Mouse (Mus musculus): ENCODE measurements around the gene 4932438A13Rik. TPM values are rescaled to one million over a fixed set of nuclear protein-coding genes. Genes with fewer than 3 reads are reported as not detected.

The 4932438A13Rik gene
- polyA plus RNA-seq (2014; fragmentation: Illumina TruSeq; extraction: RNeasy Lipid Tissue Mini Kit (QIAGEN cat#74804); ENCODE audit: low read depth, low replicate concordance): 27.0 TPM

DNA sequence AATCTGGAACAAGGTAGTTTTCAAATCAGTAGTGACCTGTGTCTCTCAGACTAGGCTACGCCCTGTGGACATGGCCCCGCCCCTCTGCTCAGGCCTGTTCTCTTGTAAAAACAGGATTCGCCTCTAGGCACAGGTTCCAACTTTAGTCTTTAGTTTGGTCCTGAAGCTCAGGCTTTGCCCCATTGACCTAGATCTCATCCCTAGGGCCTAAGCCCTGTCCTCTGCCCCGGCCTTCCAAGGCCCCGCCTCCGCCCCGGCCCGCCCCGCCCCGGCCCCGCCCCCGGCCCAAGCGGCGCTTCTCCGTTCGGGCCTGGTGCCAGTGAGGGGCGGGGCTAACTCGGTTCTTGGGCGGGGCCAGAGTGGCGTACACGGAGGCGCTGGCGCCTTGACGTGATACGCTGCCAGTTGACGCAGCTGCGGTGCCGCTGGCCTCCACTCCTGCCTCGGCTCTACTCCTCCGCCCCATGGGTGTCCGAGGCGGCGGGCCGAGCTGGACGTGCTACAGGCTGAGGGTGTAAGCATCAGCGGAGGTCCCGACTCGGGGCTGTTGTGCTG is at the start of gene 4932438A13Rik:
4932438A13Rik (plus strand) TSS at position 384 of the 555 bp plus-strand sequence.

DNA sequence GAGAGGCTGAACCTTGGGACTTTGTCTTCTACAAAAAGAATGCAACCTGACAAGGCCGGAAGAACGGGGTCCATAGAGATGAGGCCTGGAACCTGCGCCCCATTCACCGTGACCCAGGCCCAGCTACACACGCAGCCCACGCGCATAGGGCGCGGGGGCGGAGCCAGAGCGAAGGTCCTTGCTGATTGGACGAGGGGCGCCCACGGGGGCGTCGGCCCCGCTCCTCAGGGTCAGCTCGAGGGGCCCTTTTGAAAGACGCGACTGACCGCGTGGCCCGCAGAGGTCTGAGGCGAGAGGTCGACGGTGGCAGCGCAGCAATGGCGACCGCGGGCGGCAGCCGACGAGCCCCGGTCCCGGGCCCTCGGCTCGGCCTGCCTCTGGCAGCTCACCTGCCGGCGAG is 200.5 kb downstream of the 4932438A13Rik start, which contains the start of gene Adad1:
Adad1 (plus strand) TSS at position 122 of the 400 bp plus-strand sequence.

Other genes starting within 250 kb of the 4932438A13Rik start
- 9.7 TPM for gene Bbs7, start 249.6 kb upstream of the 4932438A13Rik start, polyA plus RNA-seq (2014; fragmentation: Illumina TruSeq; extraction: RNeasy Lipid Tissue Mini Kit (QIAGEN cat#74804); ENCODE audit: low read depth, low replicate concordance)
- gene Trpc3, start 172.9 kb upstream of the 4932438A13Rik start, polyA plus RNA-seq (2014; fragmentation: Illumina TruSeq; extraction: RNeasy Lipid Tissue Mini Kit (QIAGEN cat#74804); ENCODE audit: low read depth, low replicate concordance): 7.9 TPM
- gene Adad1, start 200.4 kb downstream of the 4932438A13Rik start, polyA plus RNA-seq (2014; fragmentation: Illumina TruSeq; extraction: RNeasy Lipid Tissue Mini Kit (QIAGEN cat#74804); ENCODE audit: low read depth, low replicate concordance): not detected

All from heart, adult 10 weeks (tissue).